8 mouse cellular contexts compared by ENCODE assay signal in genomic region chr7:6343501-6344071, GRCm38 (mm10). TPM values are rescaled to one million over a fixed set of nuclear protein-coding genes. Genes with fewer than 3 reads are reported as not detected.
DNase-seq lines count a peak whose midpoint lies in the region; ATAC-seq and TF ChIP-seq lines count a peak whose summit lies in the region.

Gene Gm3854, plus strand, starts transcription at chr7:6343759.

- WGBS in heart, embryonic 14.5 days, result under 1% methylated on average over 26 of the region's 26 CpGs
- WGBS in kidney, embryonic 16.5 days, result under 1% methylated on average over 26 of the region's 26 CpGs
- WGBS in midbrain, embryonic 16.5 days, result under 1% methylated on average over 26 of the region's 26 CpGs
- WGBS in stomach, postnatal 0 days, result 2% methylated on average over 26 of the region's 26 CpGs

- TF ChIP-seq CTCF in stomach, postnatal 0 days (IDR thresholded peaks at IDR 0.05; ENCODE audit: low read depth), result no peak

- no peaks in the 10 kb centered on the region for H3K27me3 ChIP-seq in heart, embryonic 14.5 days (ENCODE audit: control insufficient read depth, insufficient read depth, low read length)
- H3K27me3 ChIP-seq in kidney, embryonic 16.5 days (ENCODE audit: insufficient read depth, low read length), result no peaks in the 10 kb centered on the region
- H3K27me3 ChIP-seq in midbrain, embryonic 16.5 days (ENCODE audit: control insufficient read depth, insufficient read depth, low read depth, low read length), result 0 out of 2 replicates have a peak, but pooled peaks cover 3% of the 10 kb centered on the region
- H3K27me3 ChIP-seq in stomach, postnatal 0 days (ENCODE audit: control insufficient read depth, insufficient read depth, low read length), result no peaks in the 10 kb centered on the region

- peak within 1 kb of the TSS; percentile 70 to 86 for H3K4me3 ChIP-seq in heart, embryonic 14.5 days (ENCODE audit: control insufficient read depth in 1 of 2, insufficient read depth in 1 of 2, low read depth in 1 of 2, low read length in 2 of 2)
- peak within 1 kb of the TSS; percentile 75 for H3K4me3 ChIP-seq in kidney, embryonic 16.5 days (ENCODE audit: low read length)
- peak within 1 kb of the TSS; percentile 73 for H3K4me3 ChIP-seq in midbrain, embryonic 16.5 days (ENCODE audit: low read depth, low read length)
- peak within 1 kb of the TSS; percentile 55 for H3K4me3 ChIP-seq in stomach, postnatal 0 days (ENCODE audit: low read depth, low read length)

- peak within 1 kb of the TSS; percentile 74 for H3K9ac ChIP-seq in heart, embryonic 14.5 days (ENCODE audit: low read length)
- peak within 1 kb of the TSS; percentile 74 for H3K9ac ChIP-seq in kidney, embryonic 16.5 days (replicated peaks; ENCODE audit: low read length)
- H3K9ac ChIP-seq in midbrain, embryonic 16.5 days (ENCODE audit: low read depth, low read length), result peak within 1 kb of the TSS; percentile 80
- H3K9ac ChIP-seq in stomach, postnatal 0 days (ENCODE audit: low read length), result peak within 1 kb of the TSS; percentile 24; the same call in 1 of the 2 replicates

- no peaks in the 10 kb centered on the region for H3K4me1 ChIP-seq in heart, embryonic 14.5 days (ENCODE audit: control insufficient read depth in 2 of 2, insufficient read depth in 2 of 2, low read length in 2 of 2)
- no peaks in the 10 kb centered on the region for H3K4me1 ChIP-seq in kidney, embryonic 16.5 days (ENCODE audit: insufficient read depth, low read length)
- H3K4me1 ChIP-seq in midbrain, embryonic 16.5 days (ENCODE audit: control insufficient read depth, insufficient read depth, low read length), result peaks cover 2% of the 10 kb centered on the region; the same call in 1 of the 2 replicates
- H3K4me1 ChIP-seq in stomach, postnatal 0 days (replicated peaks; ENCODE audit: control insufficient read depth, insufficient read depth), result no peaks in the 10 kb centered on the region

- H3K36me3 ChIP-seq in heart, embryonic 14.5 days (ENCODE audit: control insufficient read depth, insufficient read depth, low read length), result no peaks in the 10 kb centered on the region
- no peaks in the 10 kb centered on the region for H3K36me3 ChIP-seq in kidney, embryonic 16.5 days (ENCODE audit: insufficient read depth, low read length)
- no peaks in the 10 kb centered on the region for H3K36me3 ChIP-seq in midbrain, embryonic 16.5 days (ENCODE audit: control insufficient read depth, insufficient read depth, low read length)
- H3K36me3 ChIP-seq in stomach, postnatal 0 days (ENCODE audit: control insufficient read depth, insufficient read depth, low read length), result no peaks in the 10 kb centered on the region

- ATAC-seq in erythroid progenitor cell, adult 5-6 weeks (replicated peaks; ENCODE audit: low FRiP score, poor library complexity, severe bottlenecking), result 0 out of 2 replicates have a peak, but pooled peaks have one; percentile 25
- ATAC-seq in heart, embryonic 14.5 days (ENCODE audit: insufficient number of reproducible peaks, insufficient read depth, low FRiP score, low read depth), result peak; percentile 69; the same call in 1 of the 2 replicates
- peak; percentile 95 for ATAC-seq in kidney, embryonic 16.5 days (ENCODE audit: low FRiP score, low TSS enrichment)
- peak; percentile 95 for ATAC-seq in midbrain, embryonic 16.5 days
- ATAC-seq in stomach, postnatal 0 days (ENCODE audit: low FRiP score, low TSS enrichment), result peak; percentile 60

- peak; percentile 14 to 27 for DNase-seq in spleen, postnatal 36 days (ENCODE audit: low spot score in 2 of 2)
- DNase-seq in spleen, adult 12 weeks (ENCODE audit: low spot score), result no peak
- peak; percentile 56 for DNase-seq in liver
- peak; percentile 40 for DNase-seq in stomach, postnatal 0 days (ENCODE audit: low spot score)

- no peak for TF ChIP-seq EP300 in stomach, postnatal 0 days (optimal IDR thresholded peaks at IDR 0.05)

- H3K4me2 ChIP-seq in heart, embryonic 14.5 days (ENCODE audit: low read length), result peak within 1 kb of the TSS; percentile 70
- H3K4me2 ChIP-seq in kidney, embryonic 16.5 days (replicated peaks; ENCODE audit: low read depth, low read length), result peak within 1 kb of the TSS; percentile 54
- H3K4me2 ChIP-seq in midbrain, embryonic 16.5 days (ENCODE audit: low read length), result peak within 1 kb of the TSS; percentile 59
- peak within 1 kb of the TSS; percentile 66 for H3K4me2 ChIP-seq in stomach, postnatal 0 days (replicated peaks; ENCODE audit: low read depth)

- H3K9me3 ChIP-seq in heart, embryonic 14.5 days (ENCODE audit: control insufficient read depth, low read length), result no peaks in the 10 kb centered on the region
- H3K9me3 ChIP-seq in kidney, embryonic 16.5 days (ENCODE audit: low read length), result no peaks in the 10 kb centered on the region
- H3K9me3 ChIP-seq in midbrain, embryonic 16.5 days (replicated peaks; ENCODE audit: control insufficient read depth, low read length, poor library complexity, severe bottlenecking), result no peaks in the 10 kb centered on the region
- H3K9me3 ChIP-seq in stomach, postnatal 0 days (ENCODE audit: control insufficient read depth, low read length), result no peaks in the 10 kb centered on the region

- H3K27ac ChIP-seq in heart, embryonic 14.5 days (replicated peaks in 1 of 2; ENCODE audit: control insufficient read depth in 1 of 2, insufficient read depth in 1 of 2, low read depth in 2 of 2, low read length in 2 of 2), result peak within 1 kb of the TSS in 1 of 2 experiments; percentile 24; a peak in 1 of 4 replicates
- no peak within 1 kb of the TSS for H3K27ac ChIP-seq in kidney, embryonic 16.5 days (ENCODE audit: low read length)
- H3K27ac ChIP-seq in midbrain, embryonic 16.5 days (ENCODE audit: low read length), result peak within 1 kb of the TSS; percentile 91
- no peak within 1 kb of the TSS for H3K27ac ChIP-seq in stomach, postnatal 0 days (replicated peaks)

RNA-seq across cellular contexts. Expression of gene Gm3854, which starts in this region (rescaled TPM):
- total RNA-seq in erythroid progenitor cell, adult 5-6 weeks (2015; ENCODE audit: low replicate concordance), result not detected in 2 replicates
- not detected in 2 replicates for total RNA-seq in erythroid progenitor cell, adult 5-6 weeks (2017; ENCODE audit: low replicate concordance)
- 1.2 and 1.5 TPM in 2 replicates for polyA plus RNA-seq in heart, embryonic 14.5 days (2014; fragmentation: Nextera tagmentation; extraction: Ambion mirVana)
- 2.3 TPM in 2 replicates for polyA plus RNA-seq in kidney, embryonic 16.5 days (2015; fragmentation: Nextera tagmentation; extraction: Ambion mirVana)
- 8.6 TPM in 2 replicates for polyA plus RNA-seq in midbrain, embryonic 16.5 days (2015; fragmentation: Nextera tagmentation; extraction: Ambion mirVana)
- 0.35 and 0.41 TPM in 2 replicates for polyA plus RNA-seq in stomach, postnatal 0 days (2015; fragmentation: Nextera tagmentation; extraction: Ambion mirVana)

Comparison
In these comparisons a context has a peak if more than half of its experiments do, and no peak if none do; other contexts are left out.
1. Peak in ATAC-seq in erythroid progenitor cell, adult 5-6 weeks; RNA of the gene not detected or under 1 TPM.
2. Peak in DNase-seq, ATAC-seq, H3K4me3 ChIP-seq, H3K9ac ChIP-seq and H3K4me2 ChIP-seq in stomach, postnatal 0 days; RNA of the gene not detected or under 1 TPM.
3. ATAC-seq: peak in every context shown above with its lines; median percentile 95 in kidney, embryonic 16.5 days; 95 in midbrain, embryonic 16.5 days; 69 in heart, embryonic 14.5 days; 60 in stomach, postnatal 0 days; 25 in erythroid progenitor cell, adult 5-6 weeks.
4. H3K9ac ChIP-seq: peak in every context shown above with its lines; median percentile 80 in midbrain, embryonic 16.5 days; 74 in heart, embryonic 14.5 days; 74 in kidney, embryonic 16.5 days; 24 in stomach, postnatal 0 days.